Mouse (Mus musculus) embryo, embryonic 9.5 days (tissue): ENCODE measurements around the gene Pias3.
"Not testable (repeated sequence)": the region's sequence is repeated elsewhere in the genome, so short reads cannot be mapped to it uniquely, and the experiment has no call there.

Source experiments
- DNase-seq: peaks from one replicate; pipeline ENCODE4 v3.0.0-alpha.2; 2017; ENCODE audit errors: extremely low spot score

Pias3 gene

GRCm38 (mm10) chr3:96684822-96685156 lies 11.4 kb upstream of the Pias3 start:
- no peak for DNase-seq

- DNase-seq = not testable (repeated sequence)
Observed at GRCm38 (mm10) chr3:96686057-96686456, 10.1 kb upstream of the Pias3 start.

- DNase-seq = no peak
Observed at GRCm38 (mm10) chr3:96688854-96689253, 7.3 kb upstream of the Pias3 start.

- no peak for DNase-seq
Observed at GRCm38 (mm10) chr3:96690298-96690697, 5.9 kb upstream of the Pias3 start.

- DNase-seq = peak; percentile 57
Observed at GRCm38 (mm10) chr3:96692506-96692905, 3.7 kb upstream of the Pias3 start.

- no peak for DNase-seq
Observed at GRCm38 (mm10) chr3:96693579-96693978, 2.6 kb upstream of the Pias3 start.

- DNase-seq = peak; percentile 95
Observed at GRCm38 (mm10) chr3:96696766-96697732, 865 bp downstream of the Pias3 start.

- DNase-seq = no peak
Observed at GRCm38 (mm10) chr3:96698993-96699690, 3.0 kb downstream of the Pias3 start.

- no peak for DNase-seq
Observed at GRCm38 (mm10) chr3:96700376-96700775, 4.2 kb downstream of the Pias3 start.

GRCm38 (mm10) chr3:96701003-96701402 lies 4.8 kb downstream of the Pias3 start:
- no peak for DNase-seq

- no peak for DNase-seq
Observed at GRCm38 (mm10) chr3:96704778-96705177, 8.6 kb downstream of the Pias3 start.

- DNase-seq = no peak
Observed at GRCm38 (mm10) chr3:96706217-96706616, 10.0 kb downstream of the Pias3 start.

- no peak for DNase-seq
Observed at GRCm38 (mm10) chr3:96706984-96707383, 10.8 kb downstream of the Pias3 start.

GRCm38 (mm10) chr3:96707903-96708683 lies 11.9 kb downstream of the Pias3 start, which contains the start of gene Nudt17:
TSS of gene Nudt17 (minus strand) at chr3:96708562.
- DNase-seq = peak; percentile 82

- no peak for DNase-seq
Observed at GRCm38 (mm10) chr3:96708684-96709064, 12.5 kb downstream of the Pias3 start.

GRCm38 (mm10) chr3:96714286-96714685 lies 18.1 kb downstream of the Pias3 start:
- DNase-seq = no peak

- no peak for DNase-seq
Observed at GRCm38 (mm10) chr3:96715854-96716253, 19.7 kb downstream of the Pias3 start.

- no peak for DNase-seq
Observed at GRCm38 (mm10) chr3:96719173-96719572, 23.0 kb downstream of the Pias3 start.

- DNase-seq = peak; percentile 97
Observed at GRCm38 (mm10) chr3:96727343-96727827, 31.2 kb downstream of the Pias3 start, which contains the start of the genes Polr3c and Rnf115. TSS of gene Polr3c (minus strand) at chr3:96727628. TSS of gene Rnf115 (plus strand) at chr3:96727664.

- no peak for DNase-seq
Observed at GRCm38 (mm10) chr3:96727828-96728633, 31.8 kb downstream of the Pias3 start.
